Mouse (Mus musculus) ES-Bruce4 (cell line): ENCODE measurements around the gene Ror2.

Experiments
- CTCF ChIP-seq: IDR thresholded peaks from one replicate; pipeline ENCODE4 v1.8.1; 2011; ENCODE audit warnings: low read depth, low read length
- POLR2A ChIP-seq: IDR thresholded peaks from one replicate; pipeline ENCODE4 v1.8.1; 2011; ENCODE audit warnings: low read length; ENCODE audit not compliant: insufficient read depth

DNA sequence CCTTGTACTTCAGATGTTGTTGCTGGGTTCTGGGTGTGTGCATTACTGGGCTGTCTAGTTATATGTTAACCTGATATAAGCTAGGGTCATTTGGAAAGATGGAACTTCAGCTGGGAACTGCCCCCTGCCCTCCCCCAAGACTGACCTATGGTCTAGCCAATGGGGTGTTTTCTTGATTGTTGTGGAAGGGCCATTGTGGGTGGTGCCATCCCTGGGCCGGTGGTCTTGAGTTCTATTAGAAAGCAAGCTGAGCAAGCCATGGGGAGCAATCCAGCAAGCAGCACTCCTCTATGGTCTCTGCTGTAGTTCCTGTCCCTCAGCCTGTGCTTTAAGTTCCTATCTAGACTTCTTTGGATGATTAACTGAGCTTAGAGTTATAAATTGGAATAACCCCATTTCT, 101.1 kb downstream of the Ror2 start:
- no peak for TF ChIP-seq POLR2A
- no peak for TF ChIP-seq CTCF
